In genomic region chr4:135353066-135353793, GRCm38 (mm10) we compare ENCODE assay signal across 8 mouse cellular contexts. TPM values are rescaled to one million over a fixed set of nuclear protein-coding genes. Genes with fewer than 3 reads are reported as not detected.
DNase-seq lines count a peak whose midpoint lies in the region; ATAC-seq and TF ChIP-seq lines count a peak whose summit lies in the region.

Srrm1 (minus strand) TSS chr4:135353321.

- peaks cover 21% of the 10 kb centered on the region for H3K36me3 ChIP-seq in megakaryocyte, embryonic 14.5 days (replicated peaks; ENCODE audit: low read length)

- H3K27me3 ChIP-seq in megakaryocyte, embryonic 14.5 days (replicated peaks): no peaks in the 10 kb centered on the region

- ATAC-seq in activated CD4-positive, CD25-positive, alpha-beta regulatory T cell, adult 4 months: peak; percentile 77

- peak within 1 kb of the TSS; percentile 83 for H3K27ac ChIP-seq in cortical plate, adult 2 months (ENCODE audit: insufficient read depth, low read length)

- H3K4me1 ChIP-seq in cortical plate, adult 2 months (ENCODE audit: control insufficient read depth, insufficient read depth, low read length): no peaks in the 10 kb centered on the region; the same call in 1 of the 2 replicates
- H3K4me1 ChIP-seq in megakaryocyte, embryonic 14.5 days: peaks cover 52% of the 10 kb centered on the region

- no peak for TF ChIP-seq CTCF in cortical plate, adult 2 months (IDR thresholded peaks at IDR 0.05; ENCODE audit: extremely low read depth, insufficient read depth, low read length)

- H3K9me3 ChIP-seq in megakaryocyte, embryonic 14.5 days: no peaks in the 10 kb centered on the region

- H3K4me3 ChIP-seq in cortical plate, adult 2 months (ENCODE audit: insufficient read depth, low read length): peak within 1 kb of the TSS; percentile 55
- peak within 1 kb of the TSS; percentile 97 for H3K4me3 ChIP-seq in megakaryocyte, embryonic 14.5 days (replicated peaks)

- DNase-seq in gastrocnemius, adult 8-10 months (ENCODE audit: low spot score in 2 of 2): peak; percentile 97 to 98
- peak; percentile 93 for DNase-seq in hindlimb bud, embryonic 11.5 days (ENCODE audit: extremely low spot score, low read depth, low spot score)
- peak; percentile 93 to 98 for DNase-seq in left cerebral cortex, adult 8-10 months (ENCODE audit: low spot score in 2 of 2)
- peak; percentile 99 for DNase-seq in right cerebral cortex, postnatal 10 days (ENCODE audit: low spot score in 2 of 2)
- peak; percentile 99 for DNase-seq in urinary bladder, postnatal 25 days (ENCODE audit: low spot score)

- TF ChIP-seq POLR2A in cortical plate, adult 2 months (IDR thresholded peaks at IDR 0.05; ENCODE audit: extremely low read depth, insufficient read depth, low read length): peak; percentile 62; the same call in 1 of the 2 replicates

RNA-seq across cellular contexts. Expression of gene Srrm1, which starts in this region (rescaled TPM):
- 100 to 1,000 TPM; 205 to 216 TPM for polyA plus RNA-seq in activated CD4-positive, CD25-positive, alpha-beta regulatory T cell, adult 4 months (2017; shearing (Covaris generic))
- polyA plus RNA-seq in cortical plate, adult 2 months (2012; rRNA removed): 115 and 131 TPM in 2 replicates
- 10 to 100 TPM; 54.8 to 68.5 (median 57.3) TPM for total RNA-seq in gastrocnemius, adult 8-10 months (2022)
- total RNA-seq in left cerebral cortex, adult 8-10 months (2022): 100 to 1,000 TPM; 137 to 151 (median 142) TPM
- polyA plus RNA-seq in megakaryocyte, embryonic 14.5 days (2012; ENCODE audit: insufficient read depth, low replicate concordance): 207 and 466 TPM in 2 replicates

Comparison
In these comparisons a context has a peak if more than half of its experiments do, and no peak if none do; other contexts are left out.
1. Peak in every context shown above with its lines: DNase-seq, ATAC-seq, H3K4me3 ChIP-seq and H3K27ac ChIP-seq.